Mouse (Mus musculus) heart, embryonic 16.5 days (tissue): ENCODE data around the gene Prnp. TPM values are rescaled to one million over a fixed set of nuclear protein-coding genes. Genes with fewer than 3 reads are reported as not detected.

Experiments used
- ATAC-seq: fragments of 200-750 bp; cut with Nextera tagmentation; replicated peaks from 2 replicates; pipeline ENCODE4 v1.8.0; 2017; ENCODE audit warnings: moderate number of reproducible peaks; ENCODE audit not compliant: insufficient read depth, low FRiP score; ENCODE audit errors: extremely low read depth
- H3K27ac ChIP-seq: fragments of 300-500 bp; sonication (generic); 2 replicates; pipeline ENCODE4 v1.5.1; 2014; ENCODE audit warnings: mild to moderate bottlenecking, low read length, control low read depth, moderate library complexity
- H3K27me3 ChIP-seq: fragments of 300-500 bp; sonication (generic); 2 replicates; pipeline ENCODE4 v1.6.1; 2014; ENCODE audit warnings: low read length, mixed read lengths; ENCODE audit not compliant: control insufficient read depth, insufficient read depth
- H3K36me3 ChIP-seq: fragments of 300-500 bp; sonication (generic); 2 replicates; pipeline ENCODE4 v1.6.1; 2014; ENCODE audit not compliant: control insufficient read depth, insufficient read depth
- H3K4me1 ChIP-seq: fragments of 300-500 bp; sonication (generic); 2 replicates; pipeline ENCODE4 v1.6.1; 2014; ENCODE audit warnings: low read length, mixed read lengths; ENCODE audit not compliant: control insufficient read depth, insufficient read depth
- H3K4me2 ChIP-seq: fragments of 300-500 bp; sonication (generic); 2 replicates; pipeline ENCODE4 v1.6.1; 2014; ENCODE audit warnings: low read depth, mild to moderate bottlenecking, control low read depth, low read length
- H3K4me3 ChIP-seq: fragments of 300-500 bp; sonication (generic); 2 replicates; pipeline ENCODE4 v1.5.1; 2014; ENCODE audit warnings: mild to moderate bottlenecking, control low read depth, low read length
- H3K9ac ChIP-seq: fragments of 300-500 bp; sonication (generic); 2 replicates; pipeline ENCODE4 v1.6.1; 2014; ENCODE audit warnings: low read length, control low read depth
- H3K9me3 ChIP-seq: fragments of 300-500 bp; sonication (generic); replicated peaks from 2 replicates; pipeline ENCODE4 v1.6.1; 2016; ENCODE audit warnings: low read length; ENCODE audit not compliant: control insufficient read depth
- WGBS: fragments of 180-500 bp; shearing (Covaris S2); extraction: QIAGEN DNeasy Blood & Tissue Kit; methylation state at CpG from one replicate; pipeline ENCODE4 v1.1.7; 2014; 5-methylcytosine and 5-hydroxymethylcytosine counted together
- polyA plus RNA-seq: library from polyadenylated mRNA; unstranded; fragments of >200 nt; fragmentation: Nextera tagmentation; extraction: Ambion mirVana; gene quantifications from 2 replicates; pipeline ENCODE4 v1.2.1, GENCODE M21; 2015

The Prnp gene
- polyA plus RNA-seq, 1 experiment from 2014 or later = 115 TPM

DNA sequence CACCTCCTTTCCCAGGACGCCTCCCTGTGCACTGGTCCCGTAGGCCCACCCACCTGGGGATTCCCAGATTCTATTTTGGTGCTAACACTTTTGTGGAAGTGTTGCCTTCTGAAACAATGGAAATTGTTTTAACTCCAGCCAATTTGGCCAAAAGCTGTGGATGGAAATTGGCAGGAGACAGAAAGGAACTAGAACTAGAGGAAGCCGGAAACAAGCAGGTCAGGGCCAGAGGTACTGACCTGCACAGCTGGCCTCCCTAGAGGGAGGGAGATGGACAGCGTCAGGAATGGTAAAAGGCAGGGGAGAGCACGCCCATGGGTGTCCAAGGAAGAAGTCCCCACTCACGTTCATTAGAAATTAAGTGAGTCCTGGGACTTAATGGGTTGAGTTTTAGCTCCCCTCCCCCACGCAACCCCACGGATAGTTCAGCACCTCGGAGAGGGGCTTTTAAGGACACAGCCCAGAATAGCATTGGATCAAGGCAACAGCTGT lies 48.0 kb downstream of the Prnp start:
- Histone ChIP-seq H3K4me1 (peaks cover 6% of the 10 kb centered on the region; the same call in 1 of the 2 replicates), H3K27me3 (no peaks in the 10 kb centered on the region), H3K36me3 (no peaks in the 10 kb centered on the region), H3K9me3 (no peaks in the 10 kb centered on the region), H3K9ac (no peak overlapping the region), H3K27ac (no peak overlapping the region), H3K4me2 (no peak overlapping the region), H3K4me3 (no peak overlapping the region)
- no peak; the same call in 1 of the 2 replicates for ATAC-seq
- 35% methylated on average over 9 of the region's 9 CpGs for WGBS

DNA sequence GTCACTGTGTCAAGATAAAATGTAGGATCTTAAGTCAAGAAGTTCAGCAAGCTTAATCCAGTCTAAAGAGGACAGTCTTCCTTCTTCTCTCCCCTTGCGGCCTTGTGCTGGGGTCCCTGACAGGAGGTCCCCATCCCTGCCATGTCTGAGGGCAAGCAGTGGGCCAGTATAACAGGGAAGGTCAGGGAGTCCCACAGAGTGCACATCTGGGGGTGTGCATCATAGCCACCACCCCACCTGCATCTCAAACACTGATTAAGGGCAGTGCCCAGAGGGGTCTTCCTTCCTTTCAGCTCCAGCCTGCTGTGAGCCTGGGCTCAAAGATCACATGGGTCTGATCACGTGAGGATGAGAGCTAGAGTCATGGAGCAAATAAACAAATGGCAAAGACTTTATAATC lies 51.9 kb downstream of the Prnp start:
- 68% methylated on average over 2 of the region's 2 CpGs for WGBS
- H3K4me2 ChIP-seq = no peak overlapping the region
- no peaks in the 10 kb centered on the region for H3K27me3 ChIP-seq
- no peak overlapping the region for H3K9ac ChIP-seq
- no peaks in the 10 kb centered on the region for H3K36me3 ChIP-seq
- H3K9me3 ChIP-seq = no peaks in the 10 kb centered on the region
- no peak for ATAC-seq
- H3K4me3 ChIP-seq = no peak overlapping the region
- no peak overlapping the region for H3K27ac ChIP-seq
- H3K4me1 ChIP-seq = no peaks in the 10 kb centered on the region

DNA sequence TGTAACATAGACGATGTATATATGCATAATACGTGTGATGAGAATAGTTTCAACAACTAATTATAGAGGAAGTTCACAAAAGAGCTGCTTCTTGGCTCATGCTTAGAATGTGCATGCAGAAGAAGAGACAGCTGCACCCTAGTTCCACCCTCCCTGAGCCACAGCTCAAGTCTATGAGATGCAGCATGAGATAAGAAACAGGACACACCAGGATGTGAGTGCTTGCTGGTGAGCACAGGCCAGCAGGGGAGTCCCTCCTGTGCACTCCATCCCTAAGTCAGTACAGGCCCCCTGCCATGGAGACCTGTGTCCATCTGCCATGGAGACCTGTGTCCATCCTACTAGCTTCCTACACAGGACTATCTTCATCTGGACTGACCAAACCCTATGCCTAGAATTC lies 60.9 kb downstream of the Prnp start:
- Histone ChIP-seq H3K4me2 (no peak overlapping the region), H3K27me3 (no peaks in the 10 kb centered on the region), H3K27ac (no peak overlapping the region), H3K4me3 (no peak overlapping the region), H3K4me1 (no peaks in the 10 kb centered on the region), H3K9me3 (no peaks in the 10 kb centered on the region), H3K9ac (no peak overlapping the region), H3K36me3 (no peaks in the 10 kb centered on the region)
- no peak for ATAC-seq
- WGBS = 80% methylated on average over 2 of the region's 2 CpGs

DNA sequence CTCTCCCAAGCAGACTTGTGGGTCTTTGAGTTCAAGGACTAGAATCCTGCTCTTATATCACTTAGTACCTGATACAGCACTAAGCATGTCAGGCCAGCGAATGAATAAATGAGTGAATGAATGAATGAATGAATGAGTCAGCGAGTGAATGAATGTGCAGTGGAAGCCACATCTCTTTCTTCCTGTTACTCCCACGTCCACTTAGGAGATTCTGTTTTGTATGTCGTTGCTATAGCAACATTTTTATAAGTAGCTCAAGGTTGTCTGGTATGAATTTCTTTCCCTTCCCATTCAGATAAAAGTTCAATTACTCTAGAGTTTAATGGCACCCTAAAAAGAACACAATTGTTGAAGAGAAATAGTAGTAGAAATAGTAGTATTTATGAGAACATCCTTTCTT lies 61.4 kb downstream of the Prnp start:
- WGBS = 75% methylated on average over 4 of the region's 4 CpGs
- Histone ChIP-seq H3K9ac (no peak overlapping the region), H3K36me3 (no peaks in the 10 kb centered on the region), H3K4me2 (no peak overlapping the region), H3K4me1 (no peaks in the 10 kb centered on the region), H3K4me3 (no peak overlapping the region), H3K27ac (no peak overlapping the region), H3K27me3 (no peaks in the 10 kb centered on the region), H3K9me3 (no peaks in the 10 kb centered on the region)
- ATAC-seq = no peak

DNA sequence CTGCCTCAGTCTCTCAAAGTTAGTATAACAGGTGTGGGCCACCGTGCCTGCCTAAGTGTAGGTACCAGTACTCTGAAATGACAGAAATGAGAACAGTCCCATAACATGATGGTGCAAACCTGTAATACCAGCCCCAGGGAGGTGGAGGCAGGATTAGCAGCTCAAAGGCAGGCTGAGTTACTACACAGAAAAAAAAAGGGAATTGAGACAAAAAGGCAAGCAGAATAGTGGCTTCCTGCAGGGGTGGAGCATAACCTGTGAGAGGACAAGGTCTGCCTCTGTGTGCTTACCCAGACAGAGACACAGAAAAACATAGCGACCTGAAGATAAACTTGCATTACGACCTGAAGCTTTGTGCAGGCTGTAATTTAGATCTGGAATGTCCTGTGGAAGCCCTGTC lies 66.9 kb downstream of the Prnp start:
- Histone ChIP-seq H3K27me3 (no peaks in the 10 kb centered on the region), H3K4me2 (no peak overlapping the region), H3K9me3 (no peaks in the 10 kb centered on the region), H3K9ac (no peak overlapping the region), H3K4me1 (peaks cover 6% of the 10 kb centered on the region), H3K4me3 (no peak overlapping the region), H3K27ac (no peak overlapping the region), H3K36me3 (no peaks in the 10 kb centered on the region)
- ATAC-seq = no peak
- 69% methylated on average over 3 of the region's 3 CpGs for WGBS

DNA sequence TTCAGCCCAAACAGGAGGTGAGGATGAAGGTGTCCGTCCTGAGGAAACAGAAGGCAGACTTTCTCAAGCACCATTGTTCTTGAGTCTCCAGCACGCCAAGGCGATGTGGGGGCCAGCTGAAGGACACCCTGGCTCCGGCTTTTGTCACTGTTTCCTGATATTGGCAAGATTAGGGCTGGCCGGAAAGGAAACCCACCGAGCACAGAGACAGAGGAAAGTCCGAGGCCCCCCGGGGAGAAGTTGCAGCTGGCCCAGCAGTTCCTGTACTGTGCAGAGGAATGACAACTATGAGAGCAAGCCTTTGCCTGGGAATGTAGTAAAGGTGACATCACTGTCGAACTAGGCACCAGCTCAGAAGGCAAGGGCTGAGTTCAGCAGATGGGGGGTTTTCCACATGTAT lies 71.1 kb downstream of the Prnp start:
- Histone ChIP-seq H3K27me3 (no peaks in the 10 kb centered on the region), H3K9me3 (no peaks in the 10 kb centered on the region), H3K4me1 (peaks cover 6% of the 10 kb centered on the region), H3K4me3 (peak overlapping the region; percentile 7; the same call in 1 of the 2 replicates), H3K27ac (peak overlapping the region; percentile 60), H3K36me3 (no peaks in the 10 kb centered on the region), H3K4me2 (peak overlapping the region; percentile 54), H3K9ac (peak overlapping the region; percentile 56; the same call in 1 of the 2 replicates)
- 11% methylated on average over 9 of the region's 9 CpGs for WGBS
- ATAC-seq = peak; percentile 75

DNA sequence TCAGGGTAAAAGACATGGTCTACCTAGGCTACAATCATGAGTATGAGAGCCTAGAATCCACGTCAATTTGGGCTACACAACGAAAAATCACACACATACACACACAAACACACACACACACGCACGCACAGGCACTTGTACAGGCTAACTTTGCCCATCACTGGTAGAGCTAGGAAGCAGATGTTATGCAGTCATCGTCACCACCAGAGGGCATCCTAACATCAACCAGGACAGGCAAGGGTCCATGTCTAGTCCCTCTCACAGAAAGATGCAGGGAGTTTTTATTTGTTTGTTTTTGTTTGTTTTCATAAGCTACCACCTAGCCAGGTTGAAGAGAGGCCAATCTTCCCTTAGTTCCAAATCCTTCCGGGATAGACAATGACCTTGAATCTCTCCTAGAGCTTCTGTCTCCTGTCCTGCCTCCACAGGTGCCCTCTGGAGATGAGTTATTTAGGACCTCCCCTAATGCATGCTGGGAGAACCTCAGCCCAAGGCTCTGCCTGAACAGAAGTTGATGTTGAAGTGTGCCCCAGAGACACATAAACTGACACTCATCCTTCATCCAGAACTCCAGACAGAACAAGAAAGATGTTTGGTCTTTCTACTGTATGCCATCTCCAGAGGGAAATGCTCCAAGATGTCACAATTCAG lies 72.9 kb downstream of the Prnp start:
- no peaks in the 10 kb centered on the region for H3K36me3 ChIP-seq
- no peak overlapping the region for H3K27ac ChIP-seq
- no peaks in the 10 kb centered on the region for H3K9me3 ChIP-seq
- peaks cover 6% of the 10 kb centered on the region for H3K4me1 ChIP-seq
- peak; percentile 67; the same call in 1 of the 2 replicates for ATAC-seq
- no peaks in the 10 kb centered on the region for H3K27me3 ChIP-seq
- no peak overlapping the region for H3K9ac ChIP-seq
- no peak overlapping the region for H3K4me2 ChIP-seq
- 16% methylated on average over 6 of the region's 6 CpGs for WGBS
- H3K4me3 ChIP-seq = no peak overlapping the region

DNA sequence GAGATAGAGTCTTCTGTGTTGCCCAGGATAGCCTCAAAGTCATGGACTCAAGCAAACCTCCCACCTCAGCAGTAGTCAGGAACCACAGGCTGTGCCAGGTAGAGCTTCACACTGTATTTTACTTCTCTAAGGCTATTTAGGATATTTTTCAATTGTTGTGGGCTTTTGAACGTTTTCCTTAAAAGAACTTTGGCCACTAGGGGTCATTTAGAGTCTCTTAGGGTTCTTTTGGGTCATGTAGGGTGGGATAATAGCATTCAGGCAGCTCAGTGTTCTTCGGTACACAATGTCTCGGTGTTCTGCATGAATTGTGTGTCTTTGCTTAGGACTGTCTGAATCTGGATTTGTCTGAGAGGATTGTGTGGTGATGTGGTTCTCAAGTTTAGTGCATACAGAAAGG lies 78.2 kb downstream of the Prnp start:
- WGBS = 53% methylated on average over 3 of the region's 3 CpGs
- no peak overlapping the region for H3K4me2 ChIP-seq

More for the DNA sequence above, 78.2 kb downstream of the Prnp start:
- no peak overlapping the region for H3K27ac ChIP-seq
- no peaks in the 10 kb centered on the region for H3K9me3 ChIP-seq
- H3K4me1 ChIP-seq = peaks cover 5% of the 10 kb centered on the region; the same call in 1 of the 2 replicates
- no peak for ATAC-seq
- no peaks in the 10 kb centered on the region for H3K27me3 ChIP-seq
- no peak overlapping the region for H3K9ac ChIP-seq
- H3K4me3 ChIP-seq = no peak overlapping the region
- H3K36me3 ChIP-seq = no peaks in the 10 kb centered on the region
